Mouse (Mus musculus) Patski (cell line): ENCODE data around the gene Cldn11. TPM values are rescaled to one million over a fixed set of nuclear protein-coding genes. Genes with fewer than 3 reads are reported as not detected.

Source experiments
- ATAC-seq: fragments of 100-300 bp; one replicate; pipeline ENCODE4 v1.8.0; 2021
- CTCF ChIA-PET: fragments of 350-600 bp; sonication (Branson Sonifier 250); formaldehyde crosslinking; loops from one replicate; lab custom pipeline; 2022; ENCODE audit warnings: inconsistent platforms; lab: Charles Lee
- POLR2A ChIA-PET: fragments of 350-600 bp; sonication (Branson Sonifier 250); formaldehyde crosslinking; loops from one replicate; lab custom pipeline; 2022; ENCODE audit warnings: antibody characterized with exemption, inconsistent platforms; lab: Charles Lee
- DNase-seq: peaks from one replicate; pipeline ENCODE4 v3.0.0-alpha.2; 2011; ENCODE audit warnings: low read depth, low spot score
- H3K27me3 ChIP-seq: fragments of 371-371 bp; one replicate; pipeline ENCODE4 v1.5.1; 2021
- CTCF ChIP-seq: fragments of 100-300 bp; IDR thresholded peaks from one replicate; pipeline ENCODE4 v1.5.1; 2021
- in situ Hi-C: fragments of 300-500 bp; cut with MboI; formaldehyde crosslinking; loops from 3 replicates; pipeline ENCODE4 v1.11.1; 2018; ENCODE audit warnings: low pct_unique_long_range_greater_than_20kb, mixed read lengths
- polyA plus RNA-seq: library from polyadenylated mRNA; unstranded; gene quantifications from one replicate; pipeline ENCODE4 v1.2.3, GENCODE M21; 2021

The Cldn11 gene
- polyA plus RNA-seq, 1 experiment from 2014 or later: not detected

DNA sequence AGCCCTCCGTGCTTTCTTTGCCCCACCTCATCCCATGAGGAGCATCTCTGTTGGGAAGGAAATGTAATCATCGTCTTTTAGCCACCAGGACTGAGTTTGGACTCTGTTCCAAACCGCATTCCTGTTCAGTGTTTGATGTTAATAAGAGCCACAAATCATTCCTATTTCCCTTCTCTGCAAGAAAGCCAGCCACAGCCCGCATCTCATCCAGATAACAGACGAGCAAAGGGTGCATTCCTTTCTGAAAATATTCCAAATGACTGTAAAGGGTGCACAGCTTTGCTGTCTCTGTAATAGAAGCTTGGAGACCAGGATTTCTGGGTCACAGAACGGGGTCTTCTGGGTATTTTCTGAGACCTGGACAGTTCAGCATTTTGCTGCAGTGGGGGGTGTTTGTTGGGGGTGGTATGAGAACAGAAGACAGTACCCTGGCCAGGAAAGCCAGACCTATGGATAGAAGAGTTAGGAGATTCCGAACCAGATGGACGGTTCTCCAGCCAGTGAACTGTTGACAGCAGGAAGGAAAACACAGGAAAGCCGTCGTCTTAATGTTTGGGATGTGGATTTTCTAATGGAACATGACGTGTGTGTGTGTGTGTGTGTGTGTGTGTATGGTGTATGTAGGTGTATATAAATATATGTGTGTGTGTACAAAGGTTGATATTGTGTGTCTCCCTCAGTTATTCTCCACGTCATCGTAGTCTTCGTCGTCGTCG is 49.6 kb downstream of the Cldn11 start:
- no peaks in the 10 kb centered on the region for H3K27me3 ChIP-seq
- ATAC-seq (peak; percentile 51), DNase-seq (no peak)
- ChIA-PET CTCF (no interaction called here), POLR2A (interaction anchor here (0.6 kb wide), 1 partner anchor 753 kb away, joined by 3 read pairs; no protein-coding TSS in a partner anchor)
- in situ Hi-C loops: no loop called here
- TF ChIP-seq CTCF: no peak

DNA sequence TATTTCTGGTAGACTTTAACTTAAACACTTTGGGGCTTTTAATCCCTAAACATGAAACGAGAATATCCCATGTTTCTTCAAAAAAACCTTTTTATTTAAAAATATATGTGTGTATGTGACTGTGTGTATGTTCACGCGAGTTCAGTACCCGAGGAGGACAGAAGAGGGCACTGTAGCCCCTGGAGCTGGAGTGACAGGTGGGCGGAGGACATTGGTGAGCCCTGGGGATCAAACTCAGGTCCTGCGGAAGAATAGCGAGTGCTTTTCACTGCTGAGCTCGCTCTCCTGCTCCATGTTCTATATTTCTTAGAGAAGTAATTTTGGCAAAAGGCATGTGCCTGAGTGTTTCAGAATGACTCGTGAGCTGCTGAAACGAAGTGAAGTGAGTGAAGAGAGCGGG is 54.2 kb downstream of the Cldn11 start:
- ChIA-PET CTCF (interaction anchor here (0.9 to 1.0 kb wide), 2 partner anchors 15 to 34 kb away, joined by 3 to 4 read pairs; no protein-coding TSS in a partner anchor), POLR2A (no interaction called here)
- in situ Hi-C loops: no loop called here
- no peak for TF ChIP-seq CTCF
- ATAC-seq (no peak), DNase-seq (no peak)
- H3K27me3 ChIP-seq: no peaks in the 10 kb centered on the region

DNA sequence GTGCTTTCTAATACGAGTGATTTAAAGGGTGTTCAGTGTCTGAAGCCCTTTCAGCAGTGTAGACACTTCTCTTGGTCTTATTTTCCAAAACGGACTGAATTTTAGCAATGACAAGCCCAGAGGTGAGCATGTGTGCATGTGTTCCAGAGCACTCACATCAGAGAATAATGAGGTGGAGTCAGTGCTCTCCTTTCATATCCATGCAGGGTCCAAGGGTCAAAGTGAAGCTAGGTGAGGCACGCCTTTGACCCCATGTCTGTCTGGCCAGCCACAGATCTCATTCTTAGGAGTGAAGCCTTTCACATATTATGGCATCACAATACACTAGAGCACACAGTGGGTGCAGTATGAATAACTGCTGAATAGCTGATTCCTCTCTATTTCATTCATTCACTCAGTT is 55.4 kb downstream of the Cldn11 start:
- POLR2A ChIA-PET: no interaction called here
- no peak for ATAC-seq
- no peak for TF ChIP-seq CTCF

DNA sequence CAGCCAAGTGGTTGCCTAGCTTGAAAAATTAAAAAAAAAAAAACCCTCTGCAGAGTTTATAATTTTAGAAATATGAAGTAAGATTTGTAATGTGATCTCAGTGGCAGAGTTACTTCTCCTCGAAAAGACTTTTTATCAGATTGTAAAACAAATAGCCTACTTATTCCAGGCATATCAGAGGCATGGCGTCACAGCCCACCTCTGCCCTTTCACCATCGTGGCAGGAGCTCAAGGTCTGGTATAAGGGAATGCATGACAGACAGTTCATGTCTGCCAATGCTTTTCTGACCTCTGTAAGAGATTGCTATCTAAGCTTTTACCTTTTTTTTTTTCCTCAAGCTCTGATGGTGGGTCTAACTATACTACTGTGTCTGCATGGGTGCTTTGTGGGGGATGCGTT is 58.3 kb downstream of the Cldn11 start:
- in situ Hi-C loops: no loop called here
- TF ChIP-seq CTCF: no peak
- POLR2A ChIA-PET: interaction anchor here (0.7 kb wide), 1 partner anchor 1673 kb away, joined by 4 read pairs; no protein-coding TSS in a partner anchor
- no peak for DNase-seq
- H3K27me3 ChIP-seq: no peaks in the 10 kb centered on the region
- CTCF ChIA-PET: interaction anchor here (1.2 kb wide), 1 partner anchor 58 kb away, joined by 4 read pairs; no protein-coding TSS in a partner anchor
- no peak for ATAC-seq

More for the DNA sequence above, 55.4 kb downstream of the Cldn11 start:
- no peak for DNase-seq
- in situ Hi-C loops: no loop called here
- CTCF ChIA-PET: no interaction called here
- no peaks in the 10 kb centered on the region for H3K27me3 ChIP-seq

DNA sequence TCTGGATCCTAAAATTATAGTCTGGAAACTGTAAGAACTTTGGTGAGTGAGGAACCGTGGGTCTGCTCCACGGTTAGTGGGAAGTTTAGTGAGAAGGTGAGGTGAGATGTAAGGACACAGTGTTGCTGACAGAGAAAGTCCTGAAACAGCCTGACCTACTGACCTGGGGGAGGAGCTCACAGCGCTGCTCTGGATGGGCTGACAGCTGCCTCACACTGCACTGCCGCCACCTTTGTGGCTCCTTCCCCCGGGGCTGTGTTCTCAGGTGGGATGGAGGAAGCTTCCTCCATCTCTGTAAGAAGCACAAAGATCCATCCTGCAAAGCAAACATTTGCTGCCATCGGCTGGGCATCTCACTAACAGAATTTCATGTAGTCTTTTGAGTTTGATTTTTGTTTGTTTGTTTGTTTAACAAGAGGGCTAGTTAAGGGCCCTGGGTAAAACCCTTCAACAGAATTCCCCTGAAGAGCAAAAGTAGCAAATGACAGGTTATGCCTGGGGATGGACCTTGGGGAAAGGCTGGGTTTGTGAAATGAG is 58.8 kb downstream of the Cldn11 start:
- ATAC-seq: no peak
- ChIA-PET POLR2A (no interaction called here), CTCF (interaction anchor here (1.2 kb wide), 1 partner anchor 58 kb away, joined by 4 read pairs; no protein-coding TSS in a partner anchor)
- in situ Hi-C loops: no loop called here
- no peak for DNase-seq
- TF ChIP-seq CTCF: no peak
- no peaks in the 10 kb centered on the region for H3K27me3 ChIP-seq

DNA sequence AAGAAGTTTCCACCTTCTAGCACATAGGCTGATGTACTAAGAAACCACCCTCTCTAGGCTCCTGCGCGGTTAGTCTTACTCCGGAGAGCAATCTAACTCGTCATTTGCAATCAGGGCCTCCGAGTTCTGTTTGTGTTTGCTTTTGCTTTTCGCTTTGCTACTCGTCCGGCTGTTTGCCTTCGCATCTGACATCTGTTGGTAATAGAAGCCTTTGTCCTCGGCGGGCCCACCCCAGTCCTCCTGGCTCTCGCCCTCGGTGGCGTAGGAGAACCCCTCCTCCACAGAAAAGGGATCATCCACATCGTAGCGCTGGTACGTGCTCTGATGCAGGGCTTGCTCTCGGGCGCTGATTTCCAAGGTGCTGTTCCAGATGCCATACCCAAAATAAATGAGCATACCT is 59.3 kb downstream of the Cldn11 start:
- ChIA-PET POLR2A (no interaction called here), CTCF (interaction anchor here (1.0 kb wide), 1 partner anchor 11 kb away, joined by 4 read pairs; no protein-coding TSS in a partner anchor)
- no peaks in the 10 kb centered on the region for H3K27me3 ChIP-seq
- ATAC-seq (no peak), DNase-seq (no peak)
- TF ChIP-seq CTCF: no peak
- in situ Hi-C loops: no loop called here

DNA sequence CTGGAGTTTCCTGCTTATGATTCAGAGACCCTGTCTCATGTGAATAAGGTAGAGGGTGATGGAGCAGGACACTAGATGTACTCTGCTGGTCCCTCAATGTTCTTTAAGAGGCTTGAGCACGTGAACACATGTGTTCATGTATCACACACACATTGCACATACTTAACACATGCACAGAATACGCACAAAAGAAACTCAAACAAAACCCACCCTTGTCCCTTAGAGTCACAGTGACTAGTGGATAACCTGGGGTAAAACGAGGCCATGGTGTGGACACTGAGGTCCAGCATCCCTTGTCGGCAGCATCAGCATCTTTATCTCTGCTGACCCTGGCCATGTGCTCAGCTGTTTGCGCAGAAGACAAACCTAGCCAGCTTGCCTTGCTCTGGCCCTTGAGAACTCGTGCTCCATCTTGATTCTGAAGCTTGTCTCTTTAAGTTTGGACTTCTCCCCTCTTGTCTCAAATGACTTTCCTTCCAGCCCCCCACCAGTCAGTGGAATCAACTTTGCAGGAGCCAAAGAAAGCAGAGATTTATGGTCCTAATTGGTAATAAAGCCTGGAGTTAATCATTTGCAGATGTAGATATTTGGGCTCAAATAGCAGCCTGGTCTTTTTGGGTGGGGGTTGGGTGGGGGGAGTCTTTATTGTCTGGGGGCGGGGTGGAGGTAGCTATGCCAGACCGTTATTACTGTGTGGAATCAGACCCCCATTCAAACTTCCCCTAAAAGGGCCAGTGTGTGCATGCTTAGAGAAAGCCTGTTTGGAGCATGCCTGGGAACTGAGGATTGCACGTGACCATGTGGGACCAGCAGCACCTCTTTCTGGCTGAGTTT is 62.7 kb downstream of the Cldn11 start:
- no peaks in the 10 kb centered on the region for H3K27me3 ChIP-seq
- ATAC-seq (no peak), DNase-seq (no peak)
- in situ Hi-C loops: no loop called here
- ChIA-PET POLR2A (interaction anchor here (0.5 kb wide), 1 partner anchor 24 kb away, joined by 3 read pairs; no protein-coding TSS in a partner anchor), CTCF (no interaction called here)
- TF ChIP-seq CTCF: no peak

DNA sequence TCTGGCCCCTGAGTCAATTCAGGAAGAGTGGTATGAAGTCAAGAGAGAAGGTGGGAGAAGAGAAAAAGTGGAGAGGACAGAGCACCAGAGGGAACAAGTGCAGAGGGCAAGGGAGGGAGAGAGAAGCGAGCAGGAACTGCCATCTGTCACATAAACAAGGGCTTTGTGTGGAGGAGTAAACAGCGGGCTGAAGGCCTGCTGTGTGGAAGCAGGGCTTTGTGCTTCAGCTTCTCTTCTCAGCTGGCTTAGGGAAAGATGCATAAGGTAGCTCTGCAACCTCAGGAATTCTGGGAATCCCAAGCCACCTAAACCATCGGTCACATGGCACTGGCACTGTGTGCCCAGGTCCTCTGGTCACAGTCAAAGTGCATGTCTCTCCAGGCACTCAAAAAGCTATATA is 64.1 kb downstream of the Cldn11 start:
- DNase-seq (no peak), ATAC-seq (peak; percentile 38)
- in situ Hi-C loops: no loop called here
- TF ChIP-seq CTCF: no peak
- POLR2A ChIA-PET: interaction anchor here (0.7 kb wide), 1 partner anchor 9 kb away, joined by 4 read pairs; no protein-coding TSS in a partner anchor
- CTCF ChIA-PET: interaction anchor here (0.8 to 1.0 kb wide), 2 partner anchors 15 to 25 kb away, joined by 3 to 4 read pairs; no protein-coding TSS in a partner anchor
- H3K27me3 ChIP-seq: no peaks in the 10 kb centered on the region

Other genes starting within 250 kb of the Cldn11 start
- 29.3 TPM for gene Phc3, start 180.5 kb upstream of the Cldn11 start, polyA plus RNA-seq
- 150 TPM for gene Prkci, start 154.2 kb upstream of the Cldn11 start, polyA plus RNA-seq
- 30.0 TPM for gene Skil, start 54.9 kb upstream of the Cldn11 start, polyA plus RNA-seq
- gene Slc7a14, start 160.5 kb downstream of the Cldn11 start, polyA plus RNA-seq: 0.05 TPM